Mouse (Mus musculus) lung, adult 2 months (tissue): Measurements from ENCODE around the gene Pglyrp1. TPM values are rescaled to one million over a fixed set of nuclear protein-coding genes. Genes with fewer than 3 reads are reported as not detected.

Experiments used
- DNase-seq: peaks from one replicate; pipeline ENCODE4 v3.0.0; 2022
- H3K4me1 ChIP-seq: fragments of 200-500 bp; 2 replicates; pipeline ENCODE4 v1.6.1; 2011; ENCODE audit warnings: low read length; ENCODE audit not compliant: control insufficient read depth, insufficient read depth
- H3K4me3 ChIP-seq: fragments of 200-500 bp; replicated peaks from 2 replicates; pipeline ENCODE3; 2011; ENCODE audit warnings: low read depth, mild to moderate bottlenecking, control low read depth, low read length; ENCODE audit errors: extremely low read depth
- CTCF ChIP-seq: fragments of 200-500 bp; IDR thresholded peaks from 2 replicates; pipeline ENCODE4 v1.5.1; 2011; ENCODE audit warnings: mild to moderate bottlenecking, low read length, control low read depth; ENCODE audit not compliant: insufficient read depth
- POLR2A ChIP-seq: fragments of 200-500 bp; IDR thresholded peaks from 2 replicates; pipeline ENCODE4 v1.6.1; 2011; ENCODE audit warnings: low read depth, mild to moderate bottlenecking, control low read depth, low read length, borderline replicate concordance; ENCODE audit errors: extremely low read depth
- whole genome bisulfite sequencing: fragments of 180-500 bp; shearing (Covaris S2); methylation state at CpG from one replicate; pipeline ENCODE4 v1.1.7; 2018; 5-methylcytosine and 5-hydroxymethylcytosine counted together
- polyA plus RNA-seq: library from polyadenylated mRNA; depleted of rRNA; stranded (reverse); fragments of >200 nt; gene quantifications from 2 replicates; pipeline ENCODE4 v1.2.3, GENCODE M21; 2012

Gene Pglyrp1
- polyA plus RNA-seq, 1 experiment = 46.7 TPM

DNA sequence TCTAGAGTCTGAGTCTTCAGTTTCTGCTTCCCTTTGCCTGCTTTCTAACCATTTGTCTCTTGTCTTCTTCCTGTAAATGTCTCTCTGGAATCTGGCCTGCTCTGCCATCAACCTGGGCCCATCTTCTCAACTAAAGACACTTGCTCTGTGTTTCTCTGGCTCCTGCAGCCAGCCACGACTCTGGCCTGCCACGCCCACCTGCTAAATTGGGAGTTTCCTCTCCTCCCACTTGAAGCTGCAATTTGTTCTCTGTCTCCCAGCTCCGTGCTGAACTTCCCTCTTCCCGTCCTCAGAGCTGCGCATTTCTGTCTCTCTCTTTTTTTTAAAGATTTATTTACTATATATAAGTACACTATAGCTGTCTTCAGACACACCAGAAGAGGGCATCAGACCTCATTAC lies 26.3 kb upstream of the Pglyrp1 start:
- 26% methylated on average over 5 of the region's 5 CpGs for WGBS
- peaks cover 5% of the 10 kb centered on the region for H3K4me1 ChIP-seq
- DNase-seq = no peak
- no peak overlapping the region for H3K4me3 ChIP-seq
- TF ChIP-seq POLR2A = no peak
- no peak for TF ChIP-seq CTCF

DNA sequence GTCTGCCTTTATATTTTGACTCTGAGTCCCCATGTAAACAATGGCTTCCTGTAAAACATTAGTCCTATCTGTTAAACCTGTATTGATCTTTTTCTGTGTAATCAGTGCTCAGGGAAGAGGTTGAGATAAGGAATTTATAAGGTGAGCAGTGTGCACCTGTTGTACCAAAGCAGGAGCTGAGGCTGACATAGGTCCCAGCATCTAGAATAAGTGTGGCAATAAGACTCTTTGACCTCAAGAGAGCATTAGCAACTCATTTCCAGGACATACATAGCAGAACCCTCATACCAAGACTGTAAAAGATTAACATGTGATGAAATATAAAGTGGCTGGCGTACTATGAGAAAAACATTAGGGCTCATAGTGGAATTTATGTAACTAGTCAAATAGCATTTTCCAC lies 22.7 kb upstream of the Pglyrp1 start:
- no peak for DNase-seq
- 0 out of 2 replicates have a peak, but pooled peaks cover 3% of the 10 kb centered on the region for H3K4me1 ChIP-seq
- TF ChIP-seq POLR2A (no peak), CTCF (no peak)
- WGBS = 68% methylated on average over 1 of the region's 1 CpGs
- no peak overlapping the region for H3K4me3 ChIP-seq

DNA sequence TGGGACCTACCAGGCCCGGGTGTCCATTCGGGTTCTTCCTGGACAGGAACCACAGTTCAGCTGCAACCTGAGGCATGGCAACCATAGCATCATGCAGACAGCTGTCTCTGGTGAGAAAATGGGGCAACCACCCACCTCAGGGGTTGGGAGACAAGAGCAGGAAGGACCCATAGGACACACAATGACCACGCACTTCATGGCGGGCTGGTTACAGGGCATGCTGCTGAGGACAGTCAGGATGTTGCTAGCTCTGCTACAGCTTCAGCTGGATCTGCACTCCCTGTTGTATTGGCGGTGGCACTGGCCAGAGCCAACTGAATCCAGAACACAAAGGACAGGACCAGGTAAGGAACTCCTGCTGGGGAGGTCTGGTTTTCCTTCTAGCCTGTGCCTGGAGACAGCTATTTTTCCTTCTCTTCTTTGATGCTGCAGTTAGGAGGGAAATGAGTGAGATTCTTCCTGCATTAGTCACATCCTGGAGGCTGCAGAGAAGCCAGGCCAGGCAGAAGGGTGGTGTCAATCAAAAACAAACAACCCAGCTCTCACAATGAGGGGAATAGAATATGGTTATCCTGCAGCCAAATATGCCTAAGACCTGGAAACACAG lies 12.7 kb upstream of the Pglyrp1 start:
- WGBS = 59% methylated on average over 5 of the region's 5 CpGs
- Histone ChIP-seq H3K4me3 (peak overlapping the region; percentile 11), H3K4me1 (peaks cover 17% of the 10 kb centered on the region)
- TF ChIP-seq POLR2A = no peak
- 0 out of 2 replicates have a peak, but pooled peaks have one; percentile 19 for TF ChIP-seq CTCF
- peak; percentile 30 for DNase-seq

DNA sequence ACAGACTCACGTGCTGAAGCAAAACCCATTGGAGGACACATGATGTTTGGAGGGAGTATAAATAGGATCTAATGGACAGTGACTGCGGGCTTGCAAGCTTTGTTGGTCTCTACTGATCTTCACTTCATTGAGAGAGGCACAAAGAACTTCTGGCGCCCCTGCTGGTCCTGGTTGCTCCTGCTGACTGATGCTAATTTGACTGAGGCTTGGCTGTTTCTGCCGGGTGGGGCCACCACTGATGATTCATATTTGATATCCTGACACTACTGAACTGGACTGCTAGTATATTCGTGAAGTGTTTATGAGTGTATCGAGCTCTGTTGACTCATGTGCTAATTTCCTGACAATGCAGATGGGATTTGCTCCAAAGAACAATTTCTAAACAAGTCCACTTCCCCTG lies 8.3 kb upstream of the Pglyrp1 start:
- peaks cover 16% of the 10 kb centered on the region for H3K4me1 ChIP-seq
- no peak for DNase-seq
- WGBS = 66% methylated on average over 6 of the region's 6 CpGs
- no peak overlapping the region for H3K4me3 ChIP-seq
- no peak for TF ChIP-seq POLR2A
- no peak for TF ChIP-seq CTCF

- 83% methylated on average over 2 of the region's 2 CpGs for WGBS
- Histone ChIP-seq H3K4me3 (no peak overlapping the region), H3K4me1 (no peaks in the 10 kb centered on the region)
- no peak for TF ChIP-seq CTCF
- TF ChIP-seq POLR2A = no peak
- DNase-seq = no peak
Observed at GRCm38 (mm10) chr7:18868491-18868890, 2.6 kb upstream of the Pglyrp1 start.

DNA sequence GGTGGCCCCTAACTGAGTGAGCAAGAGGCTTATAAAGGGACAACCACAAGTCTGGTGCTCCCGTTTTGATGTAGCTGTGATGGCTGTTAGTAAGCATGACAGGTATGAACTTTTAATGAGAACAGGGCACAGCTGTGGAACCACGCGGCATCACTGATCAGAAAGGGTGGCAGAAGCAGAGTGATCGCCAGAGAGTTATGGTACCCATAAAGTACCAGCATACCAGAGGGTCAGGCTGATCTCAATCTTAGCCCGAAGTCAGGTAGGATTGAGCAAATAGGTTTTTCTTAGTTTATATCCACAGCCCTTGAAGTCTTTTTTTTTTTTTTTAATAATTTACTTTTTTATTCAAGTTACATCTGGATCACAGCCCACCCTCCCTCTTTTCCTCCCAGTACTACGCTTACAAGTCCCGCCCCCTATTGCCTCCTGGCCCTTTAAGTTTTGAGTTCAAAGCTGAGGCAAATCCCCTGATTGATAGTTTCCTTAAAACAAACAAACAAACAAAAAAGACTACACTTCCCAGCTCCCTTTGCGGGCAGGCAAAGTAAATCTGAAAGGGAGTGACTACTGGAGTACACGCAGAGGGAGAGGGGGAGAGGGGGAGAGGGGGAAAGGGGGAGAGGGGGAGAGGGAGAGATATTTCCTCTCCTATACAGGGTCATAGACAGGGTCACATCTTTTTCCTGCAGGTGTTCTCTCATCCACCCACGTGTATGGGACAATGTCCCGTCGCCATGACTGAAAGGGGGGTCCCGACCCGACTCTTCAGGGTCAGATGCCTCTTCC lies 1.1 kb downstream of the Pglyrp1 start:
- WGBS = 26% methylated on average over 14 of the region's 14 CpGs
- peak overlapping the region; percentile 29 for H3K4me3 ChIP-seq
- TF ChIP-seq CTCF = no peak
- no peak for TF ChIP-seq POLR2A
- DNase-seq = no peak
- no peaks in the 10 kb centered on the region for H3K4me1 ChIP-seq

DNA sequence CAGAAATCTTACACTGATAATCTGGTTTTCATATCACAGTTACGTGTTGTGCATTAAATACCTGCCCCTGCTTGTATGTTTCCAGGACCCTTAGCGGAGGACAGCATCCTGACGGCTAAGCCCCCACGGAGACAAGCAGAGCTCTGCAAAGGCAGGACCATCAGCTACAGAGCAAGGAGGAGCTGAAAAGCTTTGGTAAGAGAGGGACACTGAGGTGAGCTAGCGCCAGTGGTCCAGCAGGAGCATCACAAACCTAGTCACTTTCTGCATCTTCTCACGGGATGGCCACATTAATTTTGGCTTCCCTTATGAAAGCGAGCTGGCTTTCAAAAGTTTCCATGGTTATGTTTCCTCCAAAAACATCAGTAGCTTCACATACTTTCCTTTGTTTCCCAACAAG lies 1.7 kb downstream of the Pglyrp1 start:
- Histone ChIP-seq H3K4me3 (peak overlapping the region; percentile 29), H3K4me1 (no peaks in the 10 kb centered on the region)
- TF ChIP-seq CTCF (no peak), POLR2A (no peak)
- DNase-seq = no peak
- WGBS = 2% methylated on average over 7 of the region's 7 CpGs

GRCm38 (mm10) chr7:18873253-18873652 lies 2.1 kb downstream of the Pglyrp1 start:
- H3K4me1 ChIP-seq = no peaks in the 10 kb centered on the region
- H3K4me3 ChIP-seq = peak overlapping the region; percentile 55
- DNase-seq = peak; percentile 57
- TF ChIP-seq POLR2A = 0 out of 2 replicates have a peak, but pooled peaks have one; percentile 25
- peak; percentile 98 for TF ChIP-seq CTCF
- WGBS = 2% methylated on average over 10 of the region's 10 CpGs

DNA sequence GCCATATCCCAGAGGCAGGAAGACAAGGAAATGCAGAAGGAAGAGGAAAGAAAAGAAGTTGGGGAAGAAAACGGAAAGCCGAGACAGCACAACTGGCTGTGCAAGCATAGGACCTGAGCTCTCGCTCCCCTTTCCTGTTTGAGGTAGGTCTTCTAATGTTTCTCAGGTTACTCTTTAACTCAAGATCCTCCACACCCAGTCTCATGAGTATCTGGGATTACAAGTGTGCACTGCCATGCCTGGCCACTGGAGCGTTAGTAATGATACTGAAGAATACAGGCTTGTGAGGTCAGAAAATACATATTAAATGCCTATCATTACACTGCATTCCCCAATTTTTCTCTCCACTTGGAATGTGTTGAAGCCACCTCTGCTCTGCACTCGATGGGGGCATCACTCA lies 4.2 kb downstream of the Pglyrp1 start:
- Histone ChIP-seq H3K4me3 (no peak overlapping the region), H3K4me1 (no peaks in the 10 kb centered on the region)
- no peak for TF ChIP-seq POLR2A
- no peak for TF ChIP-seq CTCF
- WGBS = 59% methylated on average over 5 of the region's 5 CpGs
- DNase-seq = no peak

GRCm38 (mm10) chr7:18878691-18879090 lies 7.6 kb downstream of the Pglyrp1 start:
- WGBS = 54% methylated on average over 7 of the region's 7 CpGs
- Histone ChIP-seq H3K4me3 (no peak overlapping the region), H3K4me1 (no peaks in the 10 kb centered on the region)
- TF ChIP-seq POLR2A (no peak), CTCF (no peak)
- no peak for DNase-seq
